Mouse (Mus musculus): ENCODE results near the gene Dleu7.

DNA sequence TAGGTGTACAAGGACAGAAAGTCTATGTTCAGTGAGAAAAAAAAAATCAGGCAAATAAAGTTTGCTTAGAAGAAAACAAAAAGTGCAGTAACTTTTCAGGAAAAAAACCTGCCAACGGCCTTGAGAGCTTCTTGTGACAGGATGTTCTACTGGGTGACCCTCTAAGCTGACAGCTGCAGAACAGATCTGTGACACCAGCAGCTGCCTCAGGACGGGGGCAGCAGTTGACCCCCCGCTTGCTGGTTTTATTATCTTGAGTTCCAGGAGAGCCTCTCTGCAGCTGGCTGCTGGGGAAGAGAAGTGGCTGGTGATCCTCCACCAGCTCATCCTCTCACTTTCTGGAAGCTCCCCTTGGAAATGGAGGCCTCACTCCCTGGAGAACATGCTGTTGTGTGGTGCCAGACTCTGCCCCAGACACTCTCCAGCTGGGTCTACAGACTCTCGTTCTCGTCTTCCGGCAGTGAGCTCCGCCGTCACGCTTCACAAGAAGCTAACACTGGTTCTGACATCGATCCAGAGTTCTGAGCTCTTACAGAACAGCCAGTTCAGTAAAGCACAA, 33.8 kb downstream of the Dleu7 start:
- TF ChIP-seq CTCF (IDR thresholded peaks at IDR 0.05; ENCODE audit: low read depth) (no peak), EP300 (optimal IDR thresholded peaks at IDR 0.05) (no peak)

All from stomach, postnatal 0 days (tissue).